ENCODE assay signal across 18 mouse cellular contexts in genomic region chr7:74375174-74375957, GRCm38 (mm10).
DNase-seq lines count a peak whose midpoint lies in the region; ATAC-seq and TF ChIP-seq lines count a peak whose summit lies in the region.
"Had no signal": no experiment of that assay in that cellular context is flagged by ENCODE, and none has a peak within 500 bp of the region (broad histone marks: within the 10 kb centered on the region; RNA-seq: fewer than 3 reads in every experiment).

No protein-coding gene starts in this region.

- intact Hi-C loops in heart, adult 2 months (cut with DNase I): loop anchor here (5.0 to 10.0 kb wide), 2 partner anchors 132 to 319 kb away; no protein-coding TSS in a partner anchor

- no peak for TF ChIP-seq CTCF in heart, adult 2 months (IDR thresholded peaks at IDR 0.05)
- no peak for TF ChIP-seq CTCF in lung, postnatal 0 days (IDR thresholded peaks at IDR 0.05)
- TF ChIP-seq CTCF in small intestine, adult 2 months (IDR thresholded peaks at IDR 0.05; ENCODE audit: extremely low read depth, insufficient read length, insufficient replicate concordance, low read depth, low read length): no peak

- peak; percentile 83; the same call in 1 of the 2 replicates for TF ChIP-seq EP300 in heart, adult 2 months (IDR thresholded peaks at IDR 0.05; ENCODE audit: insufficient read depth, low read depth, low read length)
- TF ChIP-seq EP300 in lung, postnatal 0 days (IDR thresholded peaks at IDR 0.05): no peak

- DNase-seq in heart, adult 2 months: peak in 1 of 2 experiments; percentile 47
- DNase-seq in heart, embryonic 10.5 days (ENCODE audit: low spot score): no peak
- peak; percentile 20 for DNase-seq in lung, postnatal 25 days (ENCODE audit: low spot score)
- no peak for DNase-seq in lung, postnatal 0 days (ENCODE audit: low spot score)
- DNase-seq in T-cell, adult 2 months (ENCODE audit: low spot score): no peak
- DNase-seq: embryo, embryonic 11 days; forebrain, postnatal 0 days; lung, adult 2 months; spleen, adult 18-20 months had no signal

- no peaks in the 10 kb centered on the region for H3K9me3 ChIP-seq in heart, embryonic 10.5 days
- H3K9me3 ChIP-seq in lung, postnatal 0 days (ENCODE audit: low read length): no peaks in the 10 kb centered on the region
- no peaks in the 10 kb centered on the region for H3K9me3 ChIP-seq in kidney, embryonic 16.5 days (ENCODE audit: low read length)
- H3K9me3 ChIP-seq: forebrain, embryonic 10.5 days; heart, embryonic 15.5 days; hindbrain, embryonic 12.5 days; limb, embryonic 12.5 days; liver, embryonic 12.5 days; midbrain, embryonic 13.5 days; neural tube, embryonic 13.5 days had no signal

- H3K4me3 ChIP-seq in heart, adult 2 months: no peak overlapping the region
- H3K4me3 ChIP-seq in heart, embryonic 10.5 days: no peak overlapping the region
- H3K4me3 ChIP-seq in lung, postnatal 0 days (ENCODE audit: low read depth, low read length): no peak overlapping the region
- no peak overlapping the region for H3K4me3 ChIP-seq in kidney, embryonic 16.5 days (ENCODE audit: low read length)
- no peak overlapping the region for H3K4me3 ChIP-seq in small intestine, adult 2 months (ENCODE audit: low read depth, low read length)
- H3K4me3 ChIP-seq: forebrain, embryonic 10.5 days; heart, embryonic 15.5 days; hindbrain, embryonic 12.5 days; limb, embryonic 12.5 days; liver, embryonic 12.5 days; midbrain, embryonic 13.5 days; neural tube, embryonic 13.5 days had no signal

- H3K4me2 ChIP-seq in lung, postnatal 0 days (replicated peaks; ENCODE audit: low read depth, low read length): no peak overlapping the region
- no peak overlapping the region for H3K4me2 ChIP-seq in kidney, embryonic 16.5 days (replicated peaks; ENCODE audit: low read depth, low read length)
- H3K4me2 ChIP-seq: heart, embryonic 15.5 days; hindbrain, embryonic 12.5 days; limb, embryonic 12.5 days; liver, embryonic 12.5 days; midbrain, embryonic 13.5 days; neural tube, embryonic 13.5 days had no signal

- H3K9ac ChIP-seq in heart, adult 2 months (ENCODE audit: low read depth, low read length): no peak overlapping the region
- H3K9ac ChIP-seq in lung, postnatal 0 days (replicated peaks; ENCODE audit: low read depth): no peak overlapping the region
- H3K9ac ChIP-seq in kidney, embryonic 16.5 days (replicated peaks; ENCODE audit: low read length): no peak overlapping the region
- H3K9ac ChIP-seq: forebrain, postnatal 0 days; heart, embryonic 15.5 days; hindbrain, embryonic 12.5 days; limb, embryonic 12.5 days; liver, embryonic 12.5 days; midbrain, embryonic 13.5 days; neural tube, embryonic 13.5 days had no signal

- peak overlapping the region; percentile 48 for H3K27ac ChIP-seq in heart, adult 2 months
- no peak overlapping the region for H3K27ac ChIP-seq in heart, embryonic 10.5 days
- no peak overlapping the region for H3K27ac ChIP-seq in lung, postnatal 0 days (ENCODE audit: low read length)
- H3K27ac ChIP-seq in kidney, embryonic 16.5 days (ENCODE audit: low read length): 0 out of 2 replicates have a peak overlapping the region, but pooled peaks have one; percentile 13
- H3K27ac ChIP-seq in small intestine, adult 2 months (ENCODE audit: insufficient read depth, low read depth, low read length): peak overlapping the region; percentile 94
- H3K27ac ChIP-seq: forebrain, embryonic 10.5 days; heart, embryonic 15.5 days; hindbrain, embryonic 12.5 days; limb, embryonic 12.5 days; liver, embryonic 12.5 days; midbrain, embryonic 13.5 days; neural tube, embryonic 13.5 days had no signal

- no peak for TF ChIP-seq POLR2A in heart, adult 2 months (IDR thresholded peaks at IDR 0.05; ENCODE audit: insufficient read depth, low read depth, low read length)
- TF ChIP-seq POLR2A in small intestine, adult 2 months (IDR thresholded peaks at IDR 0.05; ENCODE audit: low read depth, low read length): no peak

- no peak for ATAC-seq in lung, postnatal 0 days
- ATAC-seq in kidney, embryonic 16.5 days (ENCODE audit: low FRiP score, low TSS enrichment): no peak
- ATAC-seq: forebrain, postnatal 0 days; liver, embryonic 12.5 days; midbrain, embryonic 13.5 days had no signal

- H3K27me3 ChIP-seq in heart, adult 2 months (ENCODE audit: control insufficient read depth, insufficient read depth, low read length): no peaks in the 10 kb centered on the region
- H3K27me3 ChIP-seq in heart, embryonic 10.5 days (ENCODE audit: insufficient read depth, poor library complexity, severe bottlenecking): no peaks in the 10 kb centered on the region
- H3K27me3 ChIP-seq in lung, postnatal 0 days (replicated peaks; ENCODE audit: insufficient read depth, low read length): no peaks in the 10 kb centered on the region
- H3K27me3 ChIP-seq in kidney, embryonic 16.5 days (ENCODE audit: insufficient read depth, low read length): no peaks in the 10 kb centered on the region
- H3K27me3 ChIP-seq in small intestine, adult 2 months (ENCODE audit: control insufficient read depth, insufficient read depth, low read length): no peaks in the 10 kb centered on the region
- H3K27me3 ChIP-seq: heart, embryonic 15.5 days; hindbrain, embryonic 12.5 days; liver, embryonic 12.5 days; midbrain, embryonic 13.5 days; neural tube, embryonic 13.5 days had no signal

- H3K79me2 ChIP-seq in heart, adult 2 months (replicated peaks; ENCODE audit: control insufficient read depth, insufficient read depth, low read length): peaks cover 1% of the 10 kb centered on the region; the same call in 1 of the 2 replicates

- H3K36me3 ChIP-seq in heart, adult 2 months (ENCODE audit: control insufficient read depth, insufficient read depth, low read length): peaks cover 2% of the 10 kb centered on the region; the same call in 1 of the 2 replicates
- H3K36me3 ChIP-seq in heart, embryonic 10.5 days: no peaks in the 10 kb centered on the region
- H3K36me3 ChIP-seq in lung, postnatal 0 days (ENCODE audit: insufficient read depth, low read length): no peaks in the 10 kb centered on the region
- no peaks in the 10 kb centered on the region for H3K36me3 ChIP-seq in kidney, embryonic 16.5 days (ENCODE audit: insufficient read depth, low read length)
- H3K36me3 ChIP-seq in small intestine, adult 2 months (ENCODE audit: control insufficient read depth, insufficient read depth, low read length): no peaks in the 10 kb centered on the region
- H3K36me3 ChIP-seq: forebrain, embryonic 10.5 days; heart, embryonic 15.5 days; hindbrain, embryonic 12.5 days; limb, embryonic 12.5 days; liver, embryonic 12.5 days; midbrain, embryonic 13.5 days; neural tube, embryonic 13.5 days had no signal

- H3K4me1 ChIP-seq in heart, adult 2 months (ENCODE audit: control insufficient read depth, insufficient read depth, low read length): peaks cover 26% of the 10 kb centered on the region
- H3K4me1 ChIP-seq in heart, embryonic 10.5 days: peaks cover 15% of the 10 kb centered on the region
- no peaks in the 10 kb centered on the region for H3K4me1 ChIP-seq in lung, postnatal 0 days (ENCODE audit: insufficient read depth, low read depth, low read length)
- peaks cover 44% of the 10 kb centered on the region for H3K4me1 ChIP-seq in kidney, embryonic 16.5 days (ENCODE audit: insufficient read depth, low read length)
- peaks cover 25% of the 10 kb centered on the region; the same call in 1 of the 2 replicates for H3K4me1 ChIP-seq in small intestine, adult 2 months (ENCODE audit: control insufficient read depth, insufficient read depth, insufficient read length, low read length)
- H3K4me1 ChIP-seq: forebrain, embryonic 10.5 days; liver, embryonic 12.5 days had no signal

- 56% methylated on average over 14 of the region's 14 CpGs for WGBS in heart, adult 2 months
- WGBS in heart, embryonic 10.5 days: 77% methylated on average over 14 of the region's 14 CpGs
- 71% methylated on average over 14 of the region's 14 CpGs for WGBS in lung, postnatal 0 days
- 76% methylated on average over 11 of the region's 14 CpGs for WGBS in kidney, embryonic 16.5 days
- 30% methylated on average over 13 of the region's 14 CpGs for WGBS in small intestine, adult 2 months

Comparison
In these comparisons a context has a peak if more than half of its experiments do, and no peak if none do; other contexts are left out.
1. H3K27ac ChIP-seq: peak in heart, adult 2 months (single experiment), kidney, embryonic 16.5 days (single experiment) and small intestine, adult 2 months (single experiment); none in heart, embryonic 10.5 days (single experiment) and lung, postnatal 0 days (single experiment).